Mouse (Mus musculus) brain, embryonic 18.5 days (tissue): Measurements from ENCODE around the gene Mgat3.

ENCODE experiments used
- DNase-seq: peaks from one replicate; pipeline ENCODE4 v3.0.0-alpha.2; 2012; ENCODE audit warnings: low read depth, low spot score

Gene Mgat3

DNA sequence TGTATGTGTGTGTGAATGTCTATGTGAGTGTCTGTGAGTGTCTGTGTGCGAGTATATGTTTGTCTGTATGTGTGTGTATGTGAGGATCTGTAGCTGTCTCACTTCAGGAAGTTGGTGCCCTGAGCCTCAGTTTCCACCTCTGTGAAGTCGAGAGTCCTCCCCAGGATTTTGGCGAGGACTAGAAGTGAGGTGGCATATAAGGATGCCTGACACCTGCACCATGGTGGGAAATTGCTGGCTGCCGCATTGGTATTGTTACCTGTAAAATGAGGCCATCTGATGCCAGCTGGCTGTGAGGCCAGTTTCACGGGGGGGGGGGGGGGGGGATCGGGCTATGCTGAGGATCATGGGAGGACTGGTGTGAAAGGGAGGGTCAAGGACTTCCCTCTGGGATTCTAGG lies 2.2 kb downstream of the Mgat3 start:
- DNase-seq, result no peak

DNA sequence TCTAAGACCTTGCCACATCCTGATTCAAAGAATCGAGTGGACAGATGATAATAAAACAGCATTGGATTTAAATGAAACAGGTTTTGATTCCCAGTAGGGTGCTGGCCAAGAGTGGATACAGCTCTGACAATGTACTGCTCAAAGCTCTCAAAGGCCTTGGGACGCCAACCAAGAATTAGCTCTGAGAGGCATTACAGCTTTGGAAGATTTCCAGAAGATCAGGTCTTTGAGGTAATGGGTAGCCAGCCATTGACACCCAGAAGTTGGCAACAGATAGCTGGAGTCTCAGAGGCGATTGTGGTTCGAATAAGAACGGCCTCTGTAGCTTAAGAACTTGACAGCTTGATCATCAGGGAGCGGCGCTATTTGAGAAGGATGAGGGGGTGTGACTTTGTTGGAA lies 8.0 kb downstream of the Mgat3 start:
- DNase-seq, result no peak

DNA sequence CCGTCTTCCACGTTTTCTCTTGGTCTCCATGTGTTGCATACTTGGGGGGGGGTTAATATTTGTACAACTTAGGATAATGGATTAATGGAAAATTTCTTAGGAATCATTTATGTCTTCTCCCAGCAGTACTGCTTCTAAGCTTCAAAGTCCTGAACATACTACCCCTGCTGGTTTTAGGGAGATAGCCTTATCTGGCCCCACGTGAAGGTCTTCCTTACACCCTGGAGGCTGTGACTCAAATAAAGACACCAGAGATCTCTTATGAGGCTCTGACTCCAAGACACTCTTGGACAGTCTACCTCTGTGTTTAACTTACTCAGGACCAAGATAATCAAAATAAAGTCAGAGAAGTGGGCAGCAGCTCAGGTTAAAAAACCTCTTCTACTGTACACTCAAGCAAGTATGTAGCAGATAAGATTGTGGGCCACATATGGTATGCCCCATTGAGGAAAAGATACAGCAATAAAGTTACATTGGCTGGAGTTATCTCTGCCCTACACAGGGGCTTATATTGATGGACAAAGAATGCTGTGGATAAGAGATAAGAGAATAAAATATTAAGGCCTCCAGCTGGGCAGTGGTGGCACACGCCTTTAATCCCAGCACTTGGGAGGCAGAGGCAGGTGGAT lies 8.7 kb downstream of the Mgat3 start:
- no peak for DNase-seq

DNA sequence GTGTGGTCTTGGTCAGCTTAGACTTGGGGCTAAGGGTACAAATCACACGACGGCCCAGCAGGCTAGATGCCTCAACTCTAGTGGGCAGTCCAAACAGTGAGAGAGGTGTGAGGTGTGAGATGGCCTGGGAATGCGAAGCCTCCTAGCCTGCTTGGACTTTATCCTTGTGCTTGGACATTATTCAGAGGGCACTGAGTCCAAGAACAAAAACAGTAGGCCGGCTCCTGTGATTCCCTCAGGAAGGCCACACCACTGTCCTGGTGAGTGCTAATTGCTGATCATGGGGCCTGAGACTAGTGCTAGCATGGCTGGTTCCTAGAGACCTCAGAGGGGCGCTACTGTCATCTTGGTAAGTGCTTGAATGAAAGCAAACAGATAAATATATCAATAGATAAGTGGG lies 15.4 kb downstream of the Mgat3 start:
- DNase-seq, result no peak

DNA sequence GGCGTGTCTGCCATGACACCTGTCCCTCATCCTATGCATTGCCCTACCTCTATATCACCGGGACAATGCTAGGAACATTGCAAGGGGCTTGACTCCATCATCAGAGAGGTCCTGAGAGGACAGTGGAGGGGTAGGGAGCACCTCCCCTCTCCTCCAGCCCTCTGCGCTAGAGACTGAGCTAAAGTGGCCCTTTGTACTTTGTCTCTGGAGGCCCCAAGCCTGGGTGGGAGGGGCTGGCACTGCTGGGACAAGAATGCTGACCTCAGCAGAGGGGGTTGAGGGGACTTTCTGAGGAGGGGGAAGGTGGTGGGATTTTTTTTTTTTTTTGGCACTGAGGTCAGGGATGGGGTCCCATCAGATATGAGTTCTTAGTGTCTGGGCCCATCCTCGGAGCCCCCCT lies 16.6 kb downstream of the Mgat3 start:
- DNase-seq, result no peak

DNA sequence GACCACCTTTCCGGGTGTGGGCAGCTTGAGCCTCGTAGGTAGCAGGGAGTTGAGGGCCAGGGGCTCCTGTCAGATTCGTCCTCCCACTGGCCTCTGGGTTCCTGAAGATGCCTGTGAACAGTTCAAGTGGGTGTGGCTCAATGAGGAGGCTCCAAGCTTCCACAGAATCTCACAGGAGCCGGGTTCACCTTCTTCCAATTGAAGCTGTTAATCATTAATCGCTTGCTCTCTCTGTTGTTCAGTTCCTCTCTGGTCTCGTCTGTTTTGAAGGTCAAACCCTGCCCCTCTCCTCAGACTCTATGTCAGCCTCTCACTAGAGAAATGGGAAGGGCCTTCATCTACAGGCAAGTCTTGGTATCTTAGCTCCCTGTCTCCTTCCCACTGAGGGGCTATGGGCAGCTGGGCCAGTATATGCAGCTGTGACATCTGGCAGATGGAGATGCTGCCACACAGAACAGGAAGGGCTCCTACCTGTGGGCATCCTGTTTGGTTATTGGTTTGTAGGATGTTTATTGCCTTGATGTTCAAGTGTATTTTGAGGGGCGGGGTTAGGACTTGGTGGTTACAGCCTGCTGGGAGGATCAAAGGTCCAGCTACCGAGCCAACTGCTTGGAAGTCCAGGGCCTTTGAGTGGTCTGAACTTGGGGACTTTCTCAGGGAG lies 18.2 kb downstream of the Mgat3 start:
- no peak for DNase-seq

DNA sequence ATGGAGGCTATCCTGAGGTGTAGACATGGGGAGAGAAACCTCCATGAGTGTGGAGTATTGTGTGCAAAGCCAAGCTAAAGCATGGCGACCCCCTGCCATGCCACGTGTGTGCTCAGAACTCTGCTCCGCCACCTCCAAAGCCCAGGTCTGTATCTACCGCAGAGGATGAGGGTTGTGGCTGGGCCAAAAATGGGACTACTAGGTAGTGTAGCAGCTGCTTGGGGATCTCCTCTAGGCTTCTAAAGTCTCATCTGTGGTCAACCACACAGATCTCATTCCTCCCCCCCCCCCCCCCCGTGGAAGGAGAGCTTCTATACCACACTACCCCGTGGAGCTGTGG lies 18.7 kb downstream of the Mgat3 start:
- no peak for DNase-seq

DNA sequence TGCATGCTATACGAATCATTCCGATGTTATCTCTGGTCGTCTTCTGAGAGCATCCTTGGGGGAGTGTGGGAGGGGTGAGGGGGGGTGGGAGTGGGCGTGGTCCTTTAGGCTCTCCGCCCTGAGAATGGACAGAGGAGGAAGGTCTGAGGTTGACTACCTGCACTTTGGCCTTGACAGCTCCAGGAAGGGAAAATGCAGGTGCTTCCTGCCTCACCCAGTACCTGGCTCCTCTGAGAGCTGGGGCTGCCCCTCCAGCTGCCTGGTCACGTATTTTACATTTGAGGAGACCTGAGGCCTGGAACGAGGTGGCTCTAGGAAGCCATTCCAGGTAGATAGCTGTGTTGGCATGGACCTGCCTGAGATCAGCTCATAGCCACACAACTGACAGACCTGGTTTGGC lies 19.3 kb downstream of the Mgat3 start:
- DNase-seq, result no peak

DNA sequence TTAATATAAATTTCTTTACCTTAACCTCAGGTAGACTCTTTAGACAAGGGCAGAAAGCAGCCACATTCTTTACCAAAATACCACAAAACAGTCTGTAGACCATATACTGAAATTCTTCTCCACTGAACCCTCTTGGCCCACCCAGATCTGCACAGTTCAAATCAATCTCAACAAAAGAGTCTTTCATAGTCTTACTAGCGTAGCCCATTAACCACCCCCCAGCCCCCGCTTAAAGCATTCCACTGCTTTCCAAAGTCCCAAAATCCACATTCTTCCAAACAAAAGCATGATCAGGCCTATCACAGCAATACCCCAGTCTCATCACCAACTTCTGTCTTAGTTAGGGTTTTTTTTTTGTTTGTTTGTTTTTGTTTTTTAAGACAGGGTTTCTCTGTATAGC lies 26.0 kb downstream of the Mgat3 start:
- DNase-seq, result no peak

DNA sequence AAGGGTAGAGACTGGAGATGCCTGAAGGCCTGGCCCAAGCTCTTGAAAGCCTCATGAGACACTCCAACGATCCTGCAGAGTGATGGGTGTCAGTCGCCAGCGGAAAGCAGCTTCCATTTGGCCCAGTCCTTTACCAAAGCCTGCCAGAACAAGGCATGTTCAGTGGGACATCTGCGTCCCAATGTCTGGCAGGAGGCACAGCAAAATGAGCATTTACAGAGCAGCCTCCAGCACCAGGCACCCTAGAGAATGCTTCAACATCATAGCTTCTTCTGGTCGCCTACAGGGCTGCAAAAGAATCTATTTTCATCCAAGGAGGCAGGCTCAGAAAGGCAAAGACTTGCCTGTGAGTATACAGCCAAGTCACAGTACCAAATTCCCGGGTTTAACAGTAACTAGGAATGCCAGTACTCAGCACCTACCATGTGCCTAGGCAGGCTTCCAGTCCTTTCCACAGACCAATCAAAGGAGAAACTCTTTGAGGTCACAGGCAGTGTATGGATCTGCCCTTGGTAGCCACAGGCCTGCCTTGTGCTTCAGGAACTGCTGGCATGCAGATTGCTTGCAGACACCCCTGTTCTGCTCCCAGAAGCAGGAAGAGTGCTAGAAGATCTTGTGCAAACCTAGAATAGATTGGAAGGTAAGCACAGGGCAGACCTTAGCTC lies 28.7 kb downstream of the Mgat3 start:
- DNase-seq, result no peak

DNA sequence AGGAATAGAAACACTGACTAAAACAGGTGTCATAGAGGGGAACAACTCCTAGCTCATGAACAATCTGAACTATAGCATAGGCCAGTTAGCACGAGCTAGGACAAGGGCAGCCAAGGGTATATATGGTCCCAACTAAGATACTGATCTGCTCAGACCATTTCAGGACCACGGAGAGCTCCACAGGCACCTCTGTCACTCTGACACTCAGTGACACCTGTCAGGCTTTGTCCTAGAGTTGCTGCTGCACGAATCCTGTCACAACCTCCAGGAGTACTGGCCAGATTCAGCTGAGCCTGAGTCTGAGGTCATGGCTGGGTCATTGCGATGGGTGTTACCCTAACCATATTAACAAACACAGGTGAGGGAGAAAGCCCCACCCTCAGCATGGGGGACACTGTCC lies 29.9 kb downstream of the Mgat3 start:
- DNase-seq, result no peak

DNA sequence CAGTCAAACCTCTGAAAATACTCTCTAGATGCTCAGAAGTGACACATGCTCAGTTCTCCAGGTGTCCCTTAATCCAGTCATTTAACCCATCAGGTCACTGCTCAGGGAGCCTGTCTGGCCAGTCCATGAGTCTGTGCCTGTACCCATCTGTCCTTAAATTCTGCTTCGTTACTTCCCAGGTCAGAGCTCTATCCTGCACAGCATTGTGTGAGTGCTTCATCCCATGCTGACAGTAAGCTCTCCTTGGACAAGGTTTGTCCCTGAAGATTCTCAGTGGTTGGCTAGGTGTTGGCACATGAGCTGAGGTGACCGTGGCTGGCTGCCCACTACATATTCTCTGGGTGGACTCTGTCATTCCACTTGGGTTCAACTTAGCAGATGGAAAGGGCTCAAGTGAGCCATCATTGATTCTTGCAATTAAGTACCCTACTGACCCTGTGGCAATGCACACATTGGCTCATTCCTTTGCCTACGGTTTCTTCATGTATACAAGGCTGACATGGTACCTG lies 32.6 kb downstream of the Mgat3 start:
- DNase-seq, result no peak

DNA sequence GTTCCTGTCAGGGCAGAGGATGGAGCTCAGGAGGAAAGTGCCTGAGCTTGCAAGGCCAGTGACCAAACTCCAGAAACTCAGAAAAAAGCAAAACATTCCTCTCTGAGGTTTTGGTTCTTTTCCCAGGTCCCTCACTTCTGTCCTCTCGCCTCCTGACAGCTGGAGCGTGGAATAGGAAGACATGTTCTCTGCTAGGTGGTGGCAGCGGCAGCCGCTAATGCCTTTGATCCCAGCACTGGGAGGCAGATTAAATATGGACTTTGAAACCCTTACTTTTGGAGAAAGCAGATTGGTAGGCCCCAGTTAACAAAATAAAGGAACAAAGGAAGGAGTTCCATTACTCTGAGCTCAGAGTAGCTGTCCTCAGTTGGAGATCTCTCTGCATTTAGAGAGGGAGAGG lies 34.9 kb downstream of the Mgat3 start:
- DNase-seq, result no peak

DNA sequence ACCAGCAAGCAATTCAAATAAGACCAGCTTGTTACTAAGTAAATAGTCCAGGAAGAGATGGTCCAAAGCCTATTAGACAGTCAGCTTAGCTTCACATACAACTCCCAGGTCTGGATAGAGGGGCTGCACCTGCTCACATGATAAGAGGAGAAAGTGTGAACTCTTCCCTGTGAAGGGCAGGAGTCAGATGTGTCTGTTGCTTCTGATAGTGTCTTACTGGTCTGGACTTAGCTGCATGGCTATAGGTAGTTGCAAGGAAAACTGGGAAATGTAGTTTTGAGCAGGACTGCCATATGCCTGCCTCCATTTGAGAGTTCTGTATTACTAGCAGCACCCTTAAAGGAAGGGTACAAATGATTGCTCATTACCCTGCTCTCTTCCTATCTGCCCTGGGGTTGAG lies 40.2 kb downstream of the Mgat3 start:
- no peak for DNase-seq

DNA sequence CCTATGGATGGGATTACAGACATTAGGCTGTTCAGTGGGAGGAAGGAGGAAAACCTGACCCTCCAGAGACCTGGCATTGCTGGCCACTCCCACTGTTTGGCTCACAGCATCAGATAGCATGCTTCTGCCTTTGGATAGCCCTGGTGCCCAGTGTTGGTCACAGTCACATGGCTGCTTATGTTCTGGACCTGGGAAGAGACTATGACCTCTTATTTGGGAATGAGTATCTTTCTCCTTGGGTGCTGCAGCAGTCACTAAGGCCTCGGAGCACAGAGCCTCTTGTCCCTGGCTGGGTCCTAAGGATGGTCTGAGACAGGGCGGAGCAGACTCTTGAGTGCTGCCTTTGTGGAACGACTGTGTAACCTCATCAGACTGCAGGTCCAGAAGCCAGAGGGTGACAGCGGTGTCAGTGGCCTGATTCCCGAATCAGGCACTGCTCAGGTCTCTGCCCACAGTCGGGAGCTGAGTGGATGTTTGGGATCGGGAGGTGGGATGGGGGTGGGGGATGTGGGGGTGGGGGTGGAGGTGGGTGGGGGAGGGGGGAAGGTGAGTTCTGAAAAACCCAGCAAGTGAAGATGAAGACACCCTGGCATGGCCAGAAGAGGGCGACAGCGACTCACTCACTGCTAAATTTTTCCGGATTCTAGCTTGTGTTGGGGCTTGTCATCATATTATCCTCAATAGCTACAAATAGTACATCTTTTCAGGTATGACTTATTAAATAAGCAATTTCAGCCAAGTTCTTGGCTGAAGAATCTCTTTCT lies 42.4 kb downstream of the Mgat3 start:
- no peak for DNase-seq

DNA sequence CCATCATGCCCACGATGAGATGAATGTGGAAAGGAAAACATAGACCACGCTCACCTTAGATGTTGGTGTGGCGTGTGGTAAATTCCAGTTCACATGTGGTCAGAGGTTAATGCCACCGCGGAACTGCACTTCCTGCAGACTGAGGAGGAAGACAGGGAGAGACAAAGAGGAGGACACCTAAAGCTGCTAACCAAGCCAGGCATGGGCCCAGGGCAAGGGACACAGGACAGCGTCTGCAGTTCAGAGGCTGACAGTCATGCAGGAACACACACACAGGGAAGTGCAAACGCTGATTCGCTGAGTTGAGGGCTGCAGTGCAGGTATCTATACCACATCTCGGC lies 42.9 kb downstream of the Mgat3 start:
- no peak for DNase-seq

DNA sequence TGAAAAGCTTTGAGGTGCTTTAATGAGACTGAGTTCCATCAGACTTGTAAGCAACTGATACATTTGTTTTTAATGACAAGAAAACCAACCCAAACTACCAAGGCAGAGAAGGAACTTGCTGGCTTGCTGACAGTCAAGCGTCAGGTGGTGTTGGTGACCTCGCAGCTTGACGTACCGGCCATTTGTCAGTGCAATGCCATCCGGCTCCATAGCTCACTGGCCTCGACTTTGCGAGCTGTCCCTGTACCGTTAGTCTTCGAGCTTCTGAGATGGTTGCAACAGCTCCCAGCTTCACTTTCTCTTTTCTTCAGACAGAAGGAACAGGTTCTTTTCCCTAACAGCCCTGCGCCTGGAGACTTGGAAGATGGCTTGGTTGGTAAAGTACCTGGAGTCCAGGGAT lies 44.0 kb downstream of the Mgat3 start:
- DNase-seq, result no peak

DNA sequence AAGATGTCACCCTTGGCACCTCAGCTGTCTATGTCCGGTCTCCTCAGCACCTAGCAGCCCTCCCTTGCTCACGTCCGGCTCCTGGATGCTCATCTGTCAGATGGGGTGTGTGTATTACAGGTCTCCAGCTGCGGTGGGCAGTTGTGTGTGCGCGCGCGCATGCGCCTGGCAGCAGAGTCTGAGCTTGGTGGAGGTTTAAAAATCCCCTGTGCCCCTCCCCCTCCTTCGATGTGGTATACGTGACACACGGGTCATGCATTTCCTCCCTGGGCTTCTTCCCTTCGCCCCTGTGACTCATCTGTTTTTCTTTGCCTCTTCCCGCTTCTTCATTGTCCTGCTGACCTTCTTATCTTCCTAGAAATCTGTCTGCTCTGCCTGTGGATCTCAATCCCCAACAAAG lies 45.7 kb downstream of the Mgat3 start:
- DNase-seq, result no peak

DNA sequence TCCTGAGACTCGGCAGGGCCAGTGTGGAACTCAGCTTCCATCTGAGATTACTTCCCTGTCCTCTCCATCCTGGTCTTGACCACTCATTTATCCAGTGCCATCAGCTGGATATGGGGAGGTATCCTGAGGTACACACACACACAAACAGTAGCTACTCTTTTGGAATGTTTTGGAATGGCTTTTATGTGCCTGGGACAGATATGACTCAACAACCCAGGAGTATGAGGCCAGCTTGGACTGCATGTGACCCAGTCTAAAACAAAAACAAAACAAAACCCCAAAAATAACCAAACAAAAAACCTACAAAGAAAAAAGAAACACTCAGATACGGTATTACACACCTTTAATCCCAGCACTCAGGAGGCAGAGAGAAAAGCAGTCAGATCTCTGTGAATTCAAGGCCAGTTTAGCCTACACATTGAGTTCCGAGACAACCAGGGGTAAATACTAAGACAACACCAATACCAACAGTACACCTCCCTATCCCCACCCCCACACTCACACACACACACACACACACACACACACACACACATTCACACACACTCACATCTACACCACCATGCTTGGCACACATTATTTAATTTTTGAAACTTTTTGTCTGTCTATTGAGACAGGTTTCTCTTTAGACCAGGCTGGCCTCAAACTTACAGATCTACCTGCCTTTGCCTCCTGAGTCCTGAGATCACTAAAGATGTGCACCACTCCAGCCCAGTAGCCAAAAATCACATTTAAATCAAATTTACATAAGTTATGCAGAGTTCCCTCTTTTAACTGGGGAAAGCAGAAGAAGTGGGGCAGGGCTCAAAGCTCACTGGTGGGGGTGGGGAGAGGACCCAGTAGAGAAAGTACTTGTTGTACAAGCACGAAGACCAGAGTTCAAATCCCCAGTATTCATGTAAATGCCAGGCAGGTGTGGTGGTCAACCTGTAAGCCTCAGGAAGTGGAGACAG lies 46.5 kb downstream of the Mgat3 start:
- DNase-seq, result no peak

DNA sequence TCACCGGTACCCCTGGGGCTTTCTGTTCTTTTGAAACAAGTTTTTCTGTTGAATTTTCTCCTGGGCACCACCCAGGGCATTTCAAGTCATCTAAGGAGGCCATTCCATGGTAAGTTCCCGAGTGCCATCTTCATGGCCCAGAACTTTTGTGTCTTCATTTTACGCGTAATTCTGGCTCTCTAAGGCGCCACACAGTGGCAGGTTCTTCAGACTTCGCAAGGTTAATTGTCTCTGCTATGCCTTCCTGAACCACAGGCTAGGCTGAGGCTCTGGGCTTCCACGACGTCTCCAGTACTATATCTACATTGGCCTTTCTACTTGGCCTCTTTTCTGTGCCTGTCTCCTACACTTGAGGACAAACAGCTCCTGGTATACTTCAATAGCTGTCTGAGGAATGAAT lies 47.5 kb downstream of the Mgat3 start:
- DNase-seq, result no peak

DNA sequence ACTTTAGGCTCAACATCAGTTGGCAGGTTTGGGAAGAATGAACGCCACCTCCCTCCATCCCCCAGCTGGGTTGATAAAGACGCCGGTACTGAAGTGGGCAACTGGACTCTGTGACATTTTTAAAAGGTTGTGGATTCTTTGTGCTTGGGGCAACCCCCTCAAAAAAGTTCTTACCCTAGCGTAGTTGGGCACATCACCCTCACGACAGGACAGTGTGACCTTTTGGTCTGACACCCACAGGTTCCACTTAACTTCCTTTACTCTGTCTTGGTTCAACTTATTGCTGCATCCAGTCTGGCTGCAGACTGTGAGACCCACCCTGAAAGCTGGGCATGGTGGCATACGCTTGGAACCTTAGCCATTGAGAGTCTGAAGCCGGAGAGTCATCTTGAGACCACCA lies 50.2 kb downstream of the Mgat3 start:
- DNase-seq, result no peak

DNA sequence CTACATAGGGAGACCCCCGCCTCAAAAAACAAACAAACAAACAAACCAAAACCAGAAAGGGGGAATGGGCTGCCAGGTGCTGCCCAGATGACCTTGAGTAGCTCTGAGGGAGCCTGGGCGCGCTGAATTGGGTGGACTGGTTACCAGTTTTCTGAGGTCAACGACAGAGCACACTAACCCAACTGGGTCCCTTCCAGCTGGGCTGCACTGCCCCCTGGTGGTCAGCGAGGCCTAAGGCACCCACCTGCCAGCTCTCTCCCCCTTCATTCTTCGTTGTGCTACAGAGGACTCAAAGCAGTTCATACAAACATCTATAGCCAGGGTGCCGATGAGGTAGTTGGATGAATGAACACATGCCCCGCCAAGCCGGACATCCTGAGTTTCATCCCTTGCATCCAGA lies 51.7 kb downstream of the Mgat3 start:
- no peak for DNase-seq
